Mouse (Mus musculus) retina, embryonic 14.5 days (tissue): ENCODE data around the gene Ccdc85a.

Source experiments
- DNase-seq: peaks from one replicate; pipeline ENCODE4 v3.0.0-alpha.2; 2015; ENCODE audit warnings: low spot score

The Ccdc85a gene

GRCm38 (mm10) chr11:28583911-28584434 is at the start of gene Ccdc85a:
Ccdc85a (minus strand) TSS chr11:28584324.
- peak; percentile 93 for DNase-seq

- no peak for DNase-seq
Measured at GRCm38 (mm10) chr11:28633571-28634125, 49.5 kb upstream of the Ccdc85a start.

- no peak for DNase-seq
Measured at GRCm38 (mm10) chr11:28633093-28633492, 49.0 kb upstream of the Ccdc85a start.

GRCm38 (mm10) chr11:28630771-28631170 is 46.6 kb upstream of the Ccdc85a start:
- no peak for DNase-seq

- DNase-seq = peak; percentile 81
Measured at GRCm38 (mm10) chr11:28610781-28611491, 26.8 kb upstream of the Ccdc85a start.

GRCm38 (mm10) chr11:28583138-28583910 is 800 bp downstream of the Ccdc85a start:
- DNase-seq = peak; percentile 49

GRCm38 (mm10) chr11:28582218-28582617 is 1.9 kb downstream of the Ccdc85a start:
- peak; percentile 25 for DNase-seq

- DNase-seq = no peak
Measured at GRCm38 (mm10) chr11:28572423-28572822, 11.7 kb downstream of the Ccdc85a start.

GRCm38 (mm10) chr11:28556420-28556819 is 27.7 kb downstream of the Ccdc85a start:
- DNase-seq = no peak

GRCm38 (mm10) chr11:28543429-28543828 is 40.7 kb downstream of the Ccdc85a start:
- DNase-seq = no peak

GRCm38 (mm10) chr11:28541307-28541706 is 42.8 kb downstream of the Ccdc85a start:
- no peak for DNase-seq

GRCm38 (mm10) chr11:28533286-28533685 is 50.8 kb downstream of the Ccdc85a start:
- DNase-seq = no peak

- no peak for DNase-seq
Measured at GRCm38 (mm10) chr11:28501190-28501589, 82.9 kb downstream of the Ccdc85a start.

- DNase-seq = no peak
Measured at GRCm38 (mm10) chr11:28497034-28497433, 87.1 kb downstream of the Ccdc85a start.

- no peak for DNase-seq
Measured at GRCm38 (mm10) chr11:28493362-28493761, 90.8 kb downstream of the Ccdc85a start.

GRCm38 (mm10) chr11:28491330-28491729 is 92.8 kb downstream of the Ccdc85a start:
- no peak for DNase-seq

GRCm38 (mm10) chr11:28484083-28484729 is 99.9 kb downstream of the Ccdc85a start:
- DNase-seq = peak; percentile 47

GRCm38 (mm10) chr11:28477088-28477487 is 107.0 kb downstream of the Ccdc85a start:
- no peak for DNase-seq

GRCm38 (mm10) chr11:28465726-28466125 is 118.4 kb downstream of the Ccdc85a start:
- DNase-seq = no peak

- no peak for DNase-seq
Measured at GRCm38 (mm10) chr11:28464926-28465325, 119.2 kb downstream of the Ccdc85a start.

GRCm38 (mm10) chr11:28459165-28459564 is 125.0 kb downstream of the Ccdc85a start:
- DNase-seq = no peak

- DNase-seq = no peak
Measured at GRCm38 (mm10) chr11:28439877-28440276, 144.2 kb downstream of the Ccdc85a start.
